Mouse (Mus musculus) midbrain, embryonic 12.5 days (tissue): ENCODE measurements around the gene Cntnap1. TPM values are rescaled to one million over a fixed set of nuclear protein-coding genes. Genes with fewer than 3 reads are reported as not detected.

ENCODE experiments used
- ATAC-seq: fragments of 200-750 bp; cut with Nextera tagmentation; 2 replicates; pipeline ENCODE4 v1.8.0; 2017; ENCODE audit warnings: low read depth, moderate TSS enrichment, moderate library complexity; ENCODE audit not compliant: low FRiP score
- H3K27ac ChIP-seq: fragments of 300-500 bp; sonication (generic); replicated peaks from 2 replicates; pipeline ENCODE4 v1.5.1; 2016; ENCODE audit warnings: mild to moderate bottlenecking
- H3K27me3 ChIP-seq: fragments of 300-500 bp; sonication (generic); 2 replicates; pipeline ENCODE4 v1.6.1; 2016; ENCODE audit warnings: mild to moderate bottlenecking
- H3K36me3 ChIP-seq: fragments of 300-500 bp; sonication (generic); 2 replicates; pipeline ENCODE4 v1.6.1; 2016
- H3K4me1 ChIP-seq: fragments of 300-500 bp; sonication (generic); 2 replicates; pipeline ENCODE4 v1.6.1; 2016
- H3K4me2 ChIP-seq: fragments of 300-500 bp; sonication (generic); replicated peaks from 2 replicates; pipeline ENCODE4 v1.6.1; 2016; ENCODE audit warnings: mild to moderate bottlenecking, moderate library complexity
- H3K4me3 ChIP-seq: fragments of 300-500 bp; sonication (generic); 2 replicates; pipeline ENCODE4 v1.5.1; 2016; ENCODE audit warnings: mild to moderate bottlenecking
- H3K9ac ChIP-seq: fragments of 300-500 bp; sonication (generic); replicated peaks from 2 replicates; pipeline ENCODE4 v1.6.1; 2016; ENCODE audit warnings: mild to moderate bottlenecking, moderate library complexity
- H3K9me3 ChIP-seq: fragments of 300-500 bp; sonication (generic); 2 replicates; pipeline ENCODE4 v1.6.1; 2016; ENCODE audit warnings: mild to moderate bottlenecking
- WGBS: fragments of 180-500 bp; shearing (Covaris S2); methylation state at CpG from one replicate; pipeline ENCODE4 v1.1.7; 2016; 5-methylcytosine and 5-hydroxymethylcytosine counted together
- polyA plus RNA-seq: library from polyadenylated mRNA; unstranded; fragments of >200 nt; fragmentation: Nextera tagmentation; extraction: Ambion mirVana; gene quantifications from 2 replicates; pipeline ENCODE4 v1.2.1, GENCODE M21; 2016

Cntnap1 gene
- polyA plus RNA-seq, 1 experiment from 2014 or later: 0.74 TPM

DNA sequence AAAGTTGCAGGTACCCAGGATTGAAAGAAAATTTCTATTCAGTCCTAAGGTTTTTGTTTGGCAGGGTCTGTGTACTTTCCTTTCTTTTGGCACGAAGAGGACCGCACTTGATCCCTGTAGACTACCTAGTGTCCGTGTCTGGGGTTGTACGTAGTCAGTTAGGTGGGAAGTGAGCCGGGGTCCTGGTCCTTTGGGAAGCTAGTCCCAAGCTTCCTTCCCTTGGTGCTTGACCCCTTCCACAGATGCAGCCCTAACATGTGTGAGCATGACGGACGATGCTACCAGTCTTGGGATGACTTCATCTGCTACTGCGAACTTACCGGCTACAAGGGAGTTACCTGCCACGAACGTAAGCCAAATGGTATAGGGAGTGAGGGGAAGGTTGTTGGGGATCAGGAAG, 11.6 kb downstream of the Cntnap1 start:
- H3K4me2 ChIP-seq: no peak overlapping the region
- 93% methylated on average over 11 of the region's 11 CpGs for WGBS
- peaks cover 7% of the 10 kb centered on the region for H3K4me1 ChIP-seq
- H3K27me3 ChIP-seq: peaks cover 46% of the 10 kb centered on the region
- no peak overlapping the region for H3K9ac ChIP-seq
- H3K27ac ChIP-seq: no peak overlapping the region
- no peak overlapping the region for H3K4me3 ChIP-seq
- no peak for ATAC-seq
- no peaks in the 10 kb centered on the region for H3K36me3 ChIP-seq
- no peaks in the 10 kb centered on the region for H3K9me3 ChIP-seq

DNA sequence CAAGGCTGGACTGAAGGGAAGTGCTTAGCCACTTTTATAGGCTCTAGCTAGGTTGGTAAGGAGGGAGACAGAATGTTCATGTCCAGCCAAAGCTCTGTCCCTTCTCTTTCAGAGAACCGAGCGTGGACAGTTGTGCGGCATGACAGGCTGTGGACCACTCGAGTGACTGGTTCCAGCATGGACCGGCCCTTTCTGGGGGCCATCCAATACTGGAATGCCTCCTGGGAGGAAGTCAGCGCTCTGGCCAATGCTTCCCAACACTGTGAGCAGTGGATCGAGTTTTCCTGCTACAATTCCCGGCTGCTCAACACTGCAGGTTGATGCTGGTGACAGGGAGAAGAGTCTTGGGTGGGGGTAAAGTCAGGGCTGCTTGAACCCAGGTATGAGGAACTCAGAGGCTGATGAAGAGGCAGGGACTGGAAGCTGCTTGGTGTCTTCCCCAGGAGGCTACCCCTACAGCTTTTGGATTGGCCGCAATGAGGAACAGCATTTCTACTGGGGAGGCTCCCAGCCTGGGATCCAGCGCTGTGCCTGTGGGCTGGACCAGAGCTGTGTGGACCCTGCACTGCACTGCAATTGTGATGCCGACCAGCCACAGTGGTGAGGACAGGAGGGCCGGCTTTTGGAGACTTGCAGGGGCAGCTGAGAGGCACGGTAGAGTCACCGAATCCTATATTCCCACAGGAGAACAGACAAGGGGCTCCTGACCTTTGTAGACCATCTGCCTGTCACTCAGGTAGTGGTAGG, 12.6 kb downstream of the Cntnap1 start:
- 81% methylated on average over 14 of the region's 14 CpGs for WGBS
- 0 out of 2 replicates have a peak overlapping the region, but pooled peaks have one; percentile 24 for H3K9ac ChIP-seq

DNA sequence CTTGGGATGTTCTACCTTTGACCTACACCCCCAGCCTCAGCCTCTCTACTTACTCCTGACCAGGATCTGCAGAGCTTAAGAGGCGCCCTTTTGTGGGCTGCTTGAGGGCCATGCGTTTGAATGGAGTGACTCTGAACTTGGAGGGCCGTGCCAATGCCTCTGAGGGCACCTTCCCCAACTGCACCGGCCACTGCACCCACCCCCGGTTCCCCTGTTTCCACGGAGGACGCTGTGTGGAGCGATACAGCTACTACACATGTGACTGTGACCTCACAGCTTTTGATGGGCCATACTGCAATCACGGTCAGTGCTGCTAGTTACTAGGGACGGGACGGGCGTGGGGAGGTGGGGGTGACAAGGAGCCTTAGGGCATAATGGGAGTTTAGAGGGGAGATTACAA, 14.7 kb downstream of the Cntnap1 start:
- peaks cover 18% of the 10 kb centered on the region; the same call in 1 of the 2 replicates for H3K27me3 ChIP-seq
- no peaks in the 10 kb centered on the region for H3K9me3 ChIP-seq
- no peak overlapping the region for H3K9ac ChIP-seq
- H3K27ac ChIP-seq: no peak overlapping the region
- no peaks in the 10 kb centered on the region for H3K36me3 ChIP-seq
- no peak overlapping the region for H3K4me2 ChIP-seq
- H3K4me3 ChIP-seq: no peak overlapping the region
- ATAC-seq: no peak
- peaks cover 11% of the 10 kb centered on the region for H3K4me1 ChIP-seq
- 89% methylated on average over 12 of the region's 12 CpGs for WGBS

More for the DNA sequence above, 12.6 kb downstream of the Cntnap1 start:
- Histone ChIP-seq H3K27ac (no peak overlapping the region), H3K4me2 (no peak overlapping the region), H3K36me3 (no peaks in the 10 kb centered on the region), H3K4me3 (no peak overlapping the region), H3K27me3 (peaks cover 36% of the 10 kb centered on the region), H3K9me3 (no peaks in the 10 kb centered on the region), H3K4me1 (peaks cover 2% of the 10 kb centered on the region; the same call in 1 of the 2 replicates)
- ATAC-seq: no peak

DNA sequence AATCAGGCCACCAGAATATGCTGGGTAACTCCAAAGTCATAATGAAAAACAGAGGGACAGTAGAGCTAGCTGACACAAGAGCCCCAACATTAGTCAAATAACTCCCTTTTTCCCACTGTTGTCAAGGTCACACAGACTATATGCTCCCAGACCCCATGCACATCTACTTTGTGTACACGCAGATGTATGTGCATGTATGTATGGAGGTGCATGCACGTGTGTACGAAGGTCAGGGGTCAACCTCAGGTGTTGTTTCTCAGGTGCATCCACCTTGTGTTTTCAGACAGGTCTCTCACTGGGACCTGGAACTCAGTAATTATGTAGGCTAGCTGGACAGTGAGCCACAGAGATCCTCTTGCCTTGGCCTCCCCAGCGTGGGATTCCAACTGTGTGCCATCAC, 15.1 kb downstream of the Cntnap1 start:
- no peak overlapping the region for H3K4me2 ChIP-seq
- ATAC-seq: no peak

DNA sequence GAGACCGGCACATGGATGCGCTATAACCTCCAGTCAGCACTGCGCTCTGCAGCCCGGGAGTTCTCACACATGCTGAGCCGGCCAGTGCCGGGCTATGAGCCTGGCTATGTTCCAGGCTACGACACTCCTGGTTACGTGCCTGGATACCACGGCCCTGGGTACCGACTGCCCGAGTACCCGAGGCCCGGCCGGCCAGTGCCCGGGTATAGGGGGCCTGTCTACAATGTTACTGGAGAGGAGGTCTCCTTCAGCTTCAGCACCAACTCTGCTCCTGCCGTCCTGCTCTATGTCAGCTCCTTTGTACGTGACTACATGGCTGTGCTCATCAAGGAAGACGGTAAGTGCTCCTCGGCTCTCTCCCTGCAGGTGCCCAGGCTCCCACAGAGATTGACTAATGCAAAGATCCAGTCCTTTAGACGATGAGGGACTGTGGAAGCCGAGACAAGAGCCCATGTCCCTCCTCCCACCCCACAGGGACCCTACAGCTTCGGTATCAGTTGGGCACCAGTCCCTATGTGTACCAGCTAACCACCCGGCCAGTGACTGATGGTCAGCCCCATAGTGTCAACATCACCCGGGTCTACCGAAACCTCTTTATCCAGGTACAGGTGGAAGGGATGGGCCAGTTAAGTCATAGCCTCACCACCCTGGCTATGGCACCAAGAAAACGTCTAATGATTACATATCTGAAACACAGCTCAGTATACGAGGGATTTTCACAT, 16.4 kb downstream of the Cntnap1 start:
- Histone ChIP-seq H3K4me2 (no peak overlapping the region), H3K4me3 (no peak overlapping the region), H3K27ac (no peak overlapping the region), H3K36me3 (no peaks in the 10 kb centered on the region), H3K9me3 (no peaks in the 10 kb centered on the region), H3K27me3 (0 out of 2 replicates have a peak, but pooled peaks cover 13% of the 10 kb centered on the region), H3K4me1 (peaks cover 18% of the 10 kb centered on the region), H3K9ac (no peak overlapping the region)
- ATAC-seq: no peak
- 87% methylated on average over 27 of the region's 27 CpGs for WGBS

More for the DNA sequence above, 15.1 kb downstream of the Cntnap1 start:
- H3K4me3 ChIP-seq: no peak overlapping the region
- WGBS: 89% methylated on average over 4 of the region's 4 CpGs
- no peaks in the 10 kb centered on the region for H3K9me3 ChIP-seq
- peaks cover 12% of the 10 kb centered on the region for H3K4me1 ChIP-seq
- no peaks in the 10 kb centered on the region for H3K36me3 ChIP-seq
- H3K27me3 ChIP-seq: peaks cover 14% of the 10 kb centered on the region; the same call in 1 of the 2 replicates
- H3K27ac ChIP-seq: no peak overlapping the region
- H3K9ac ChIP-seq: no peak overlapping the region

DNA sequence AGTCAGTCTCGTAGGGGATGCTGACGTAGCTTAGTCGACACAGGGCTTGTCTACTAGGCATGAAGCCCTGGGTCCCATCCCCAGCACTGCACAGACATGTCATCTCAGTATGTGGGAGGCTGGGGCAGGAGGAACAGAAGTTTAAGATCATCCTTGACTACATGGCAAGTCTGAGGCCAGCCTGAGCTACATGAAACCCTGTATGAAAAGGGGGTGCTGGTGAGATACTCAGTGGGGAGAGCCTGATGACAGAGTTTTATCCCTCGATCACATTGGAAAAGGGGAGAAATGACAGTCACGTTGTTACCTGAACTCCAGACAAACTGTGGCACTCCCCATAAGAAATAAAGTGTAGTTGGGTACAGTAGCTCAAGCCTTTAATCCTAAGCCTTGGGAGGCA, 17.2 kb downstream of the Cntnap1 start:
- Histone ChIP-seq H3K36me3 (no peaks in the 10 kb centered on the region), H3K9ac (no peak overlapping the region), H3K27me3 (0 out of 2 replicates have a peak, but pooled peaks cover 12% of the 10 kb centered on the region), H3K4me3 (no peak overlapping the region), H3K9me3 (no peaks in the 10 kb centered on the region), H3K4me1 (peaks cover 18% of the 10 kb centered on the region), H3K4me2 (no peak overlapping the region), H3K27ac (no peak overlapping the region)
- ATAC-seq: no peak
- 90% methylated on average over 5 of the region's 5 CpGs for WGBS

DNA sequence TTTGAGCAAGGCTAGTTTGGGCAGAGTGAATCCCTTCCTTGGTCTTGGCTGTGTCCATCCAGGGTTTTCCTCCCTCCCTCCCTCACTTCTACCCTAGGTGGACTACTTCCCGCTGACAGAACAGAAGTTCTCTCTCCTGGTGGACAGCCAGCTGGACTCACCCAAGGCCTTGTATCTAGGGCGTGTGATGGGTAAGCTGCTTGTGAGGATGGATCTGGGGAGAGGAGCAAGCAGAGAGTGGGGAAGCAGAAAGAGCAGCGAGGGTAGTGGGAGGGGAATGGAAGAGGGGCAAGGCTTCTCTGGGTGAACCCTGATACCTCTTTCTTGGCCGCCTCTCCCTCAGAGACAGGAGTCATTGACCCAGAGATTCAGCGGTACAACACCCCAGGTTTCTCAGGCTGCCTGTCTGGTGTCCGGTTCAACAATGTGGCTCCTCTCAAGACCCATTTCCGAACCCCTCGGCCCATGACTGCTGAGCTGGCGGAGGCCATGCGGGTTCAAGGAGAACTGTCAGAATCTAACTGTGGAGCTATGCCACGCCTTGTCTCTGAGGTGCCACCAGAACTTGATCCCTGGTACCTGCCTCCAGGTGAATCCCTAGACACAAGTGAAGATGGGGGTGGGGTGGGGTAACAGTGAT, 18.0 kb downstream of the Cntnap1 start:
- Histone ChIP-seq H3K4me3 (no peak overlapping the region), H3K4me1 (peaks cover 18% of the 10 kb centered on the region), H3K27ac (peak overlapping the region; percentile 10; the same call in 1 of the 2 replicates), H3K9ac (0 out of 2 replicates have a peak overlapping the region, but pooled peaks have one; percentile 6), H3K27me3 (0 out of 2 replicates have a peak, but pooled peaks cover 5% of the 10 kb centered on the region), H3K9me3 (no peaks in the 10 kb centered on the region), H3K36me3 (no peaks in the 10 kb centered on the region), H3K4me2 (no peak overlapping the region)
- ATAC-seq: no peak
- 84% methylated on average over 11 of the region's 11 CpGs for WGBS

DNA sequence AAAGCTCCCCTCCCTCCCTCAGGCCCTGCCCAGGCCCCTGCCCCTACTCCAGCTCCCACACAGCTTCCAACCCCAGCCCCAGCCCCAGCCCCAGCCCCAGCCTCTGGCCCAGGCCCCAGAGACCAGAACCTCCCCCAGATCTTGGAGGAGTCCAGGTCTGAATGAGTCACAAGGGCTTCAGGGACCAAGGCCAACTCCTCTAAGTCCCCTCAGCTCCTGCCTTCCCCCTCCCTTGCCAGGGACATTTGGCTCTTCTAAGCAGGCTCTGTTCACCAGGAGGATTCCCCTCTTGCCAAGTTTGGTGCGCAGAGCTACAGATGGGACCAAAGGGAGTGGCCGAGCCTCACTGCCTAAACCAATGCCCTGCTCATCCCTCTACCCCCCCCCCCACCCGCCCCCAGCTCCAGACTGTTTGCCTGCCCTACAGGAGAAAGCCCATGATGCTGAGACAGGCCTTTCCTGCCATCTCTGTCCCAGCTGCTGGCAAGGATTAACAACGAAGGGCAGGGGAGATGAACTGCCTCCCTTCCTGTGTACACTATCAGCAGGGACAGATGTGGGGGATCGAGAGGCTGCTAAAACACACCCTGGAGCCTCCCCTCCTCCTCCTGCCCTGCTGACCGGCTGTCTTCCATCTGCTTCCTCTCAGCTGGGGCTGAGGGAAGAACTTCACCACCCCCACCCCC, 19.3 kb downstream of the Cntnap1 start:
- WGBS: 9% methylated on average over 6 of the region's 6 CpGs
- Histone ChIP-seq H3K9ac (peak overlapping the region; percentile 46; the same call in 1 of the 2 replicates), H3K27me3 (no peaks in the 10 kb centered on the region), H3K4me2 (peak overlapping the region; percentile 13; the same call in 1 of the 2 replicates), H3K27ac (peak overlapping the region; percentile 87), H3K36me3 (no peaks in the 10 kb centered on the region), H3K4me1 (peaks cover 18% of the 10 kb centered on the region), H3K4me3 (no peak overlapping the region), H3K9me3 (no peaks in the 10 kb centered on the region)
- peak; percentile 78 for ATAC-seq

DNA sequence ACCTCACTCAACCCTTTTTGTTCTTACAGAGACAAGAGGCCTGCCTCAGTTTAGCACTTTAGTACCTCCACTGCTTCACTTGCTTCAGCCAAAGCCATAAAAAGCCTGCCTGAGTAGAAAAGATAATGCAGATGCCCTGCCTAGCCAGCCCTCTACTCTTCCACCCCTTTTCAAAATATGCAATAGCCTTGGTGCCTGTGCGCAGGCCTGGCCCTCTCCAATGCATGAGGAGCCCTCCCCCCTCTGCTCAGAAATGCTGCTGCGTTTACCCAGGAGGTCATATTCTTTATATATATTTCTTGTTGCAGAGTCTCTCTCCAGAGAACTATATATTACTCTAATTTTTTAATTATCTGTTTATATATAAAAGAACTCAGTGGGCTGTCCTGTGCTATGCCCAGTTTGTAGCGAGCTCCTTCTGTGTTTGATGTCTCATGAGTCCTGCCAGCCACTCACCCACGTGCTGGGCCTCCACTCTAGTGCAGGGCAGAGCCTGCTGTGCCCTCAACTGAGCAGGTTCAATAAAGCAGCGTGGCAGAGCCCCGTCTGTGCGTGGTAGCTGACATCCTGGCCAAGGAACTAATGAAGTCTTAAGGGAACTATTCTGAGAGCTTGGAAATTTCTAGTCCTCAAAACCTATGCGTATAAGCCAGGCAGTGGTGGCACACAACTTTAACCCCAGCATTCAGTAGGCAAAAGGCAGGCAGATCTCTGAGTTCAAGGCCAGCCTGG, 20.0 kb downstream of the Cntnap1 start:
- no peak for ATAC-seq
- Histone ChIP-seq H3K27ac (peak overlapping the region; percentile 87), H3K9ac (peak overlapping the region; percentile 46; the same call in 1 of the 2 replicates), H3K9me3 (no peaks in the 10 kb centered on the region), H3K4me3 (no peak overlapping the region), H3K27me3 (no peaks in the 10 kb centered on the region), H3K4me1 (peaks cover 18% of the 10 kb centered on the region), H3K36me3 (no peaks in the 10 kb centered on the region), H3K4me2 (no peak overlapping the region)
- WGBS: 48% methylated on average over 8 of the region's 8 CpGs

DNA sequence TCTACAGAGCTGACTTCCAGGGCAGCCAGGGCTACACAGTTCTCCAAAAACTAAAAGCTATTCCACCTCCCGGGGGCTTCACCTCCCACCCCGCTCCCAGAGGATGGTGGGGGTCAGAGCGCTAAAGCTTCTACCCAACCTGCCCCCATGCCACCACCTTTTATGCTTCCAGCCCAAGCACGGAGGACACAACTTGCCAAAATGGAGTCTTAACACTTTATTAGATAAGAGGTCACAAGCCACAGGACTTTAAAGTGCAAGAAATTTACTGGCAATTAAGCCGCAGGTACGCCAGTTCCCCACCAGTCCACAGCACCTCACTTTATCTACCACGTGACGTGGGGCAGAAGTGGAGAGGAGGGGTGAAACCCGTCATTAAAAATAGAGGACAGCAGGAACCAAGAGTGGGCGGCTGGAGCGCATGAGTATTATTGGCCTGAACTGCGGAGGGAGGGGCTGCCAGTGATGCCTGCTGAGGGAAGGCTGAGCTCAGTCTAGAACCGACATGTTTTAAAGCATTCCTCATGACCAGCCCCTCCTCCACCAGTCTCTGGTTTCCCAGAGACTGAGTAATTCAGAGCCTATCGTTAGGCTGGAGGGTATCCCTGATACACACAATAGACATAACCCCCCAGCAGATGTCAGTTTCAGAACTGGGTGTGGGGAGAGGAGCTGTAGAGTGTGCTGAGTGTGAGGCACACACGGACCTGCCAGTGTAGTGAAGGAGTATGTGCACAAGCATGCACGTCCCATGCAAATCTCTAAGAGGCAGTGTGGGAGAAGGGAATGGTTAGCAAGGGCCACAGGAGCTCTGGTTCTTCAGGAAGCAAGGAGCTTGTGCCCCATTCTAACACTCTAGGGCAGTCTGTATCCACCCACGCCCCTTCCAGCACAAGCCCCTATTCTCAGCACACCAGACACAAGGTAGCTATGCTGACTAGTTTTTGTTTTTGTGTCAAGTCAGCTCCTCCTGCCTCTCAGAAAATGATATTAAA, 20.9 kb downstream of the Cntnap1 start:
- H3K4me2 ChIP-seq: no peak overlapping the region
- no peak for ATAC-seq
- H3K9me3 ChIP-seq: no peaks in the 10 kb centered on the region
- peaks cover 18% of the 10 kb centered on the region for H3K4me1 ChIP-seq
- H3K27ac ChIP-seq: peak overlapping the region; percentile 87
- H3K36me3 ChIP-seq: 0 out of 2 replicates have a peak, but pooled peaks cover under 1% of the 10 kb centered on the region
- no peak overlapping the region for H3K4me3 ChIP-seq
- H3K27me3 ChIP-seq: no peaks in the 10 kb centered on the region
- WGBS: 55% methylated on average over 17 of the region's 17 CpGs
- no peak overlapping the region for H3K9ac ChIP-seq
